Mouse (Mus musculus) small intestine, adult 2 months (tissue): ENCODE data around the gene Gpa33. TPM values are rescaled to one million over a fixed set of nuclear protein-coding genes. Genes with fewer than 3 reads are reported as not detected.
"Not testable (repeated sequence)": the region's sequence is repeated elsewhere in the genome, so short reads cannot be mapped to it uniquely, and the experiment has no call there.

Experiments
- H3K27ac ChIP-seq: fragments of 200-500 bp; 2 replicates; pipeline ENCODE4 v1.5.1; 2012; ENCODE audit warnings: low read depth, low read length, control low read depth, inconsistent platforms; ENCODE audit not compliant: insufficient read depth
- H3K27me3 ChIP-seq: fragments of 200-500 bp; 2 replicates; pipeline ENCODE4 v1.6.1; 2012; ENCODE audit warnings: mild to moderate bottlenecking, moderate library complexity, low read length, inconsistent platforms; ENCODE audit not compliant: control insufficient read depth, insufficient read depth
- H3K36me3 ChIP-seq: fragments of 200-500 bp; 2 replicates; pipeline ENCODE4 v1.6.1; 2012; ENCODE audit warnings: mild to moderate bottlenecking, low read length, control low read depth, inconsistent platforms; ENCODE audit not compliant: control insufficient read depth, insufficient read depth
- H3K4me1 ChIP-seq: fragments of 200-500 bp; 2 replicates; pipeline ENCODE4 v1.6.1; 2012; ENCODE audit warnings: low read length, inconsistent platforms, mixed read lengths; ENCODE audit not compliant: control insufficient read depth, insufficient read depth, insufficient read length
- H3K4me3 ChIP-seq: fragments of 200-500 bp; 2 replicates; pipeline ENCODE4 v1.5.1; 2012; ENCODE audit warnings: low read depth, mild to moderate bottlenecking, control low read depth, inconsistent platforms, low read length, moderate library complexity
- CTCF ChIP-seq: fragments of 200-500 bp; IDR thresholded peaks from 2 replicates; pipeline ENCODE4 v1.5.1; 2012; ENCODE audit warnings: low read depth, mild to moderate bottlenecking, control low read depth, inconsistent platforms, low read length, moderate library complexity, mixed read lengths; ENCODE audit not compliant: insufficient replicate concordance, insufficient read length; ENCODE audit errors: extremely low read depth
- POLR2A ChIP-seq: fragments of 200-500 bp; IDR thresholded peaks from 2 replicates; pipeline ENCODE4 v1.6.1; 2012; ENCODE audit warnings: low read depth, mild to moderate bottlenecking, control low read depth, inconsistent platforms, low read length, moderate library complexity
- WGBS: fragments of 180-500 bp; shearing (Covaris S2); methylation state at CpG from one replicate; pipeline ENCODE4 v1.1.7; 2018; 5-methylcytosine and 5-hydroxymethylcytosine counted together
- polyA plus RNA-seq: library from polyadenylated mRNA; depleted of rRNA; stranded (reverse); fragments of >200 nt; gene quantifications from 2 replicates; pipeline ENCODE4 v1.2.3, GENCODE M21; 2012

Gene Gpa33
- polyA plus RNA-seq, 1 experiment, result 805 TPM

DNA sequence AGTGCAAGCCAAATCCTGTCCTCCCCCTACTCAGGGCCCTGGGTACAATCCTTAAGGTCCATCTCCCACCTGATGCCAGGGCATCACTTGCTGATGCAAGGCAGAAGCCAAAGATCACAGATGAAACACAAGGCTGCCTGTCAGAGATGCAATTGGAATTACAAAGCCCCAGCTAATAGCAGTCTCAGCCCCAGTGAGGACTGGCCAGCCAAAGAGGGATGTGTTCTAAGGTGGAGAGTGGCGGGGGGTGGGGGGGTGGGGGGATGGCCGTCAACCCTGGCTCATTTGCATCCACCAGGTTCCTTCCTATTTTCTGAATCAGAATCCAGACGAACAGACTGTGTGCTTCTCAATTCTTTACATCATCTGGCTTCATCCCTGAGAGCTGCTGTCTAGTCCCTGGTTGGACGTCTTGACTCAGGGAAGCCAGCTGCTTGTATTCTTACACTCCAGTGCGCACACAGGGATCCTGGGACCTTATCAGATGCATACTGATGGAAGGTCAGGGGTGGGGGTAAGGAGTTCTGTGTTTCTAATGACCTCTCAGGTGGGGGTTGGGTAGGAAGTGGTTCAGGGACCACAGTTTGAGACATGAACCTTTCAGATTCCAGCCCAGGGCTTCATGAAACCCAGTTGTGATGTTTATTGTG, 5.2 kb downstream of the Gpa33 start:
- TF ChIP-seq POLR2A, result no peak
- no peak overlapping the region for H3K27ac ChIP-seq
- 72% methylated on average over 5 of the region's 5 CpGs for WGBS
- no peaks in the 10 kb centered on the region for H3K27me3 ChIP-seq
- no peak overlapping the region for H3K4me3 ChIP-seq
- H3K4me1 ChIP-seq, result peaks cover 34% of the 10 kb centered on the region
- H3K36me3 ChIP-seq, result peaks cover 5% of the 10 kb centered on the region; the same call in 1 of the 2 replicates

DNA sequence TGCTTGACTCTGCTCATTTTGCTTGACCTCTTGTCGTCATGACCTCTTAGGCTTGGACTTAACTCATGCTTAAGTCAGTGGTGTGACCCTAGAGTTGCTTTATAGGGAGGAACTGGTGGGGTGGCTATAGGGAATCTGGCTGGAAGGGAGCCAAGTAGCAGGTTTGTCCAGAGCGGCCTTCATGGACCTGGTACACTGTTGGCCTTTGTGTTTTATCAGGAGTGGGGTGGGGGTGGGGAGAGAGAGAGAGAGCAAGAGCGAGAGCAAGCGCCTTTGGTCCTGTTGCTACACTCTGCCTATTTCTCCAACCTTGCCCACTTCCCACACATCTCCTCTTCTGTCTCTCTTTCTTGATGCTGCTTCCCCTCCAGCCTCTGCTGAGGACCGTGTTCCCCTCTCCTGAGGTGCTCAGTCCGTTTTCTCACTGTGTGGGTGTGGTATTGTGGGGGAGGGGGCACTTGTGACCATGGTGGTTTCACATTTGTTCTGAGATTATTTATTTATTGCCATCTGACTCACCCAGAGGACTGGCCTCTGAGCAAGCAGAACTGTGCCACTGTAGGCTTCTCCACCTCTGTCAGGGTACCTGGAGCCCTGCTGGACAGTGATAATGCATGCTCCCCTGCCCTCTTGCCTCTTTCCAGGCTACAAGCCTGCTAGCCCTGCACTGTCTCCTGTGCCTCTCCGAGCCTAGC, 7.4 kb downstream of the Gpa33 start:
- WGBS, result 31% methylated on average over 7 of the region's 7 CpGs
- Histone ChIP-seq H3K4me1 (peaks cover 34% of the 10 kb centered on the region), H3K27ac (peak overlapping the region; percentile 89), H3K4me3 (peak overlapping the region; percentile 39), H3K27me3 (no peaks in the 10 kb centered on the region), H3K36me3 (peaks cover 9% of the 10 kb centered on the region; the same call in 1 of the 2 replicates)
- no peak for TF ChIP-seq CTCF
- no peak; the same call in 1 of the 2 replicates for TF ChIP-seq POLR2A

DNA sequence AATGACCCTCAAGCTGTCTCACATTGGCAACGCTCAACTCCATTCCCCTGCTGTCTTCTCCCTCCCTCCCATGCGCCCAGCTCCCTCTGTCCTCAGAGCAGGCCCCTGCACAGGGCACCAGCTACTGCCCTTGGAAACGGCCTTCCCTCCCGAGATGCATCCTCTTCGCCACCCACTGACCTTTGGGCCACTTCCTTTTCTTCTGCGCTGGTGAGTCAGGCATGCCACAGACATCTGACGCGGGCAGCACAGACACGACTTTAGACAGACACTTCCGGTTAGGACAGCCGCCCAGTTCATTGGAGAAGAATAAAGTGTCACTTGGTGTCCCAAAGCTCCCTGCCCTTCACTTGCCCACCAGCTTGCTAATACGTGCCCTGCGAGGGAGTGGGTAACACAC, 8.1 kb downstream of the Gpa33 start:
- H3K4me3 ChIP-seq, result peak overlapping the region; percentile 39
- H3K36me3 ChIP-seq, result peaks cover 10% of the 10 kb centered on the region; the same call in 1 of the 2 replicates
- H3K4me1 ChIP-seq, result peaks cover 32% of the 10 kb centered on the region
- H3K27me3 ChIP-seq, result no peaks in the 10 kb centered on the region
- WGBS, result 22% methylated on average over 13 of the region's 13 CpGs
- TF ChIP-seq CTCF (no peak), POLR2A (no peak; the same call in 1 of the 2 replicates)
- H3K27ac ChIP-seq, result peak overlapping the region; percentile 89

DNA sequence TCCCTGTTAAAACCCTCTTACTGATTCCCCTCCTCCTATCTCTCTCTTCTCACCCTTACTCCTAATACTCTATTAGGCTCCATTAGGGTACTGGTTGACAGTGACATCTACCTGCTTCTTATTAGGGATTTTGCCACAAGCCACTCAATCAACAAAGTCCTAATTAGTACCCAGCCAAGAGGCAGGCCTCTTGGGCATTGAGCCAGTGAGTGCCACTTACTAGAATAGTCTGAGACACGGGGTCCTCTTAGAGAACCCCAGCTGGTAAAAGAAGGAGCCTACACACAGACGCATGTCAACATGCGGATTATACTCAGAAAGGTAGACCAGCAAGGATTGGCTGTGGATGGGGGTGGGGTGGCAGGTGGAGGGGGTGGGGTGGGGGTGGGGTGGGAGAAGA, 9.1 kb downstream of the Gpa33 start:
- H3K4me1 ChIP-seq, result peaks cover 32% of the 10 kb centered on the region
- 66% methylated on average over 3 of the region's 3 CpGs for WGBS
- H3K4me3 ChIP-seq, result no peak overlapping the region
- H3K36me3 ChIP-seq, result peaks cover 16% of the 10 kb centered on the region
- no peaks in the 10 kb centered on the region for H3K27me3 ChIP-seq
- H3K27ac ChIP-seq, result peak overlapping the region; percentile 87
- TF ChIP-seq POLR2A, result no peak
- TF ChIP-seq CTCF, result no peak

DNA sequence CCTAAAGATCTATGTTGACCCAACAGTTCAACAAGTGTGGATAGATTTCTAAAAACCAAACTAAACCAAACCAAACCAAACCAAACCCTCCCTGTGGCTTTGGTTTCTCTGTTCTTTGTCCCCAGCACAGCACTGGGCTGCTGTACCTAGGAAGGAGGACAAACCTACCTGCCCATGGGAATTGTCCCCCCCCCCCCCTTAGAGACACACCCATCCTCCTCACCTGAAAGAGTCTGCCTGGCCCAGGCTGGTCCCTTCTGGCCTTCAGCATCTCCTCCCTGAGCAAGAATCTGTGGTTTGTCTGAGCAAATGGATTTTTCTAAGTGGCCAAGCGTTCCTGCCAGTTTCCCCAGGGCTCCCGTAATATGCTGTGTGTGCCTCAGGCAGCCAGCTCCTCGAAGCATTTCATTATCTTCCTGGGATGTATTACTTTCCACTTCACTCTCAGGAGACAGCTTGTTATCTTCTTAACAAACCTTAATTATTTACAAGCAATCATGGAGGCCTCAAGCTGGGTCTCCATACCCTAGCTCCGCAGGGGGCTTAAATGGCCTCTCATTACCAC, 9.7 kb downstream of the Gpa33 start:
- peaks cover 32% of the 10 kb centered on the region for H3K4me1 ChIP-seq
- H3K4me3 ChIP-seq, result no peak overlapping the region
- no peaks in the 10 kb centered on the region for H3K27me3 ChIP-seq
- WGBS, result 78% methylated on average over 4 of the region's 4 CpGs
- no peak for TF ChIP-seq CTCF
- no peak for TF ChIP-seq POLR2A
- no peak overlapping the region for H3K27ac ChIP-seq
- H3K36me3 ChIP-seq, result peaks cover 20% of the 10 kb centered on the region

DNA sequence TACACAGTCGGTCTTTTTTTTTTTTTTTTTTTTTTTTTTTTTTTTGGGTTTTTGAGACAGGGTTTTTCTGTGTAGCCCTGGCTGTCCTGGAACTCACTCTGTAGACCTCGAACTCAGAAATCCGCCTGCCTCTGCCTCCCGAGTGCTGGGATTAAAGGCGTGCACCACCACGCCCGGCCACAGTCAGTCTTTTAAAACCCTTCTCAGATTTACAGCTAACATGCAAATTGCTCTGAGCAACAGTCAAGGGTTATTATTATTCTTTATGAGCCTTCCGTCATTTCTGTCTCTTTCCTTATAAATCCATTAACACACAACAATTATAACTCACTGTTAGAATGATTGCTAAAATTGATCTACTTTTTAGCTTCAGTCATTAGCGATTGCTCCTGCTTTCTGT, 11.8 kb downstream of the Gpa33 start:
- Histone ChIP-seq H3K36me3 (peaks cover 25% of the 10 kb centered on the region), H3K27ac (peak overlapping the region; percentile 34; the same call in 1 of the 2 replicates), H3K4me1 (peaks cover 25% of the 10 kb centered on the region)
- not testable (repeated sequence) for H3K27me3 ChIP-seq, H3K4me3 ChIP-seq
- 66% methylated on average over 9 of the region's 9 CpGs for WGBS

DNA sequence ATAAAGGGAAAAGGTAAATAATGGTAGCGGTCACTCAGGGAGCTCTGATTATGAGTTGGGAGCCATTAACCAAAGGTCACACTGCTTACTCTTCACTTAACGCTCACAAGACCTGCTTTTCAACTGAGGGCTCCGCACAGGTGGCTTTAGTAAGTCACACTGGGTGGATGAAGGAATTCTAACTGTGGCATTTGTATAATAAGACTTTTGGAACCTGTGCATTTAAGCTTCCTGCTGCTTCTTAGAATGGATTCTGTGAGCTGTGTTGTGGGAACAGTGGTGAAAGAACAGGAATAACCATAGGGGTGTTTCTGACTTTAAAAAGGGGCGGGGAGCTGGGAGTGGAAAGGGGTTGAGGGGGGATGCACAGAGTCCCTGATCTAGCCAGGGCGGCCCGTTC, 12.3 kb downstream of the Gpa33 start:
- 54% methylated on average over 6 of the region's 6 CpGs for WGBS
- peak overlapping the region; percentile 34; the same call in 1 of the 2 replicates for H3K27ac ChIP-seq
- no peak for TF ChIP-seq CTCF
- TF ChIP-seq POLR2A, result no peak

More for the DNA sequence above, 12.3 kb downstream of the Gpa33 start:
- Histone ChIP-seq H3K4me1 (peaks cover 21% of the 10 kb centered on the region), H3K27me3 (no peaks in the 10 kb centered on the region), H3K36me3 (peaks cover 26% of the 10 kb centered on the region), H3K4me3 (no peak overlapping the region)
